Mouse (Mus musculus): ENCODE measurements around the gene Ifitm2. TPM values are rescaled to one million over a fixed set of nuclear protein-coding genes. Genes with fewer than 3 reads are reported as not detected.

Gene Ifitm2
- polyA plus RNA-seq (2012; ENCODE audit: low replicate concordance) = 17.6 and 125 TPM in 2 replicates

DNA sequence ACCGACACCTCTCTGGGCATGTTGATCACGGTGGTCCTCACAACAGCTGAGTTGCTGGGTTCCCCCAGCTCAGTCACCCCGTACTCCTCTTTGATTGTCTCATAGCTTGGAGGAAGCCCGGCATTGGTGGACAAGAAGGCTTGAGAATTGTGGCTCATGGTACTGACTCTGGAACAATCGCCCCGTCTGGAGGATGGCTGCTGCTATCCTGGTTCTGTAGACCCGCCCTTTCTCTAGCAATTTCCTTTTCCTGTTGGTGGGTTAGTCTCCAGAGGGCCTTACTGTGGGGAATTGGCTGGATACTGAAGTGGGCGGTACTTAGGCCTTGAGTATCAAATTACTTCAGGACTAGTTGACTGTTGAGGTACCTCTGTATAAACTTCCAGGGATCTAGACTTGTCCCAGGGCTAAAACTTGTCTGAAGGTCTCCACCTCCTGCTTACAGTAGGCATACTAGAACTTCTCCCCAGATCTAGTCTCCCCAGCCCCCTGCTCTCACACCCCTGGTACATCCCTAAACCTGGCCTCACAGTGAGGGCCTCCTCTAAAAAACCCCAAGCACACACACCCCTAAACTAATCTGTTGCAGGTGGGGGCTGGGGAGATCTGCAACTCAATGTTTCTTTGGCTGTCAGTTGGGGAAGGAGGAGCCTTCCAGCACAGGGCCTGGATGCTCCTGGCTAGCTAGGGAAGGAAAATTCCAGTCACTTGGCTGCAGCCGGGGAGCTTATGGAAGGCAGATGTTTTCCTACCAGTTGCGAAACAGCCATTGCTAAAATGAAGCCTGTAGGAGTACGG lies at the start of gene Ifitm2, which contains the start of gene Gm45717:
Ifitm2 (minus strand) TSS at position 230 of the 798 bp plus-strand sequence.
Gm45717 (minus strand) TSS at position 180 of the 798 bp plus-strand sequence.

DNA sequence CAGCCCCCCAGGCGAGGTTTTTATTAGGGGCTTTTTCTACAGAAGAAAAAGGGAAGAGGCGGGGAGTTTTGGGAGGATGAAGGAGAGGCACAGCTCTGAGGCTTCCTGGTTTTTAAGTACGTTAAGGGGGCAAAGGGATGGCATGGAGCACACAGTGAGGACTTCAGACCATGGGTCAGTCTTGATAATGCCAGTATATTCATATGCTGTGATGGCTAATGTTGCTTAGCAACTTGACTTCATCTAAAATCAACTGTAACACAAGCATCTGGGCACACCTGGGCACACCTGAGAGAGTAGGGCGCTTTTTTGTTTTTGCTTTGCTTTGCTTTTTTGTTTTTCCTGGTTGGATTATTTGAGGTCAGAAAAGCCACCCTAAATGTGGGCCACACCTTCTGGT lies 11.1 kb upstream of the Ifitm2 start, which contains the start of gene Ifitm1:
Ifitm1 (plus strand) TSS at position 301 of the 400 bp plus-strand sequence.

DNA sequence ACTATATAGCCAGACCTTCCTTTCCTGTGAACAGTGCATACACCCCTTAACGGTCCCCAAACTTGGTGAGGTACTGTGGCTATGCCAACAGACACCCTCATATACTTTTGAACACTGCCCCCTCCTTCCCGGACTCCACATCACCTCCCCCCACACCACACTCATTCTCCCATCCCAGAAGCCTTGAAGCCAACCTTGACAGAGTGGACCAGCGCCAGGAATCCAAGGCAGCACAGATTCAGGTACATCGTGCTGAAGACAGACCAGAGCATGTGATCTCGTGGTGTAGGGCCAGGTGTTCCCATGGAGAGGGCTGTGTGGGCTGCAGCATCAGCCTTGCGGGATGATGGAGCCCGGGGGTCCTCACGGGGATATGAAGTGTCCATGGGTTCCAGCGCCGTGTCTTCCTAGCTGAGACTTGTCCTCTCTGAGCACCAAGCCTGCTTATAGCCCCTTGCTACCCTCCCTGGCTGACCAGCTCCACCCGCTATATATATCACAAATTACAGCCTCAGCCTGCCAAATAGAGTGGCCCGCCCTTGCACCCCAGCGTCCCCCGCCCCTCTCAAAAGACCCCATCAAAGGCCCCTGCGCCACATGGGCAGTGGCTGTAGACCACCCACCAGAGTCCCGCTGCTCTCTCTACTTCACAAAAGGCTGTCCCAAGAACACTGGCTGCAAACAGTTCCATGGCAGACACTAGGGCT lies 5.8 kb downstream of the Ifitm2 start, which contains the start of gene Ifitm5:
Ifitm5 (minus strand) TSS at position 468 of the 707 bp plus-strand sequence.

DNA sequence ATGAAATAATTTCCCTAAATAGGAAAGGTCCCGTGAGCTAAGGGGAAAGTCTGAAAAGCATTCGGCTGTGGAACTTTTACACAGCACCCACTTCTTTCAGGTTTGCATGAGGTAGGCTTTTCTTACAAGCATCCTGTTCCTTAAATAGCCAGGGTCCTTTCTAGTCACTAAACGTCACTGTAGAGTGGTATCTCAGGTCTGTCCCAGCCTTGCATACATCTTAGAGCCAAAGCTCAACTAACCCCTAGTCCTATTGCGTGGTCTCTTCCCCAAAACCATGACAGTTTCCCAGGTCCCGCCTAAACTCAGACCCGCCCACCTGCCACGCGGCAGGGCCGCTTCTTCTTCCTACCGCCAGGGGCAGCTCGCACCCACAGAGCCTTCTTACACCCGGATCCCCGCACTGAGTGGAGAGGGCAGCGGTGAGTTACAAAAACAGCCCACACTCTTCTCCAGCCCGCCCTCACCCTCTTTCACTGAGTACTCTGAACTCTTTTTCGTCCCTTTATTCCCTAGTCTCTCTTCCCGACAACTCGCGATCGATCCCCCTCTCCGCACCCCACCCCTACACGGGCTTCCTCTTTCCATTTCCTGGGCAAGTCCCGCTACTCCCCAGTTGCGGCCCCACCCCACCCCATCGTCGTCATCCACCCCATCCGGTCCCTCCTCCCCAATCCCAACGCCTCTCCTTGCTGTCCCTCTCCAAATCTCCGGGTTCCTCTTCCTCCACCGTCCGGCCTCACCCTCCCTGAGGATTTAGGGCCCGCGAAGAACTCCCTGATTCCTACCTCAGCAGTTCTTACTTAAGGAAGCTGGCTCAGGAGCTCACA lies 14.3 kb downstream of the Ifitm2 start, which contains the start of gene Pgghg:
Pgghg (plus strand) TSS at position 170 of the 830 bp plus-strand sequence.

DNA sequence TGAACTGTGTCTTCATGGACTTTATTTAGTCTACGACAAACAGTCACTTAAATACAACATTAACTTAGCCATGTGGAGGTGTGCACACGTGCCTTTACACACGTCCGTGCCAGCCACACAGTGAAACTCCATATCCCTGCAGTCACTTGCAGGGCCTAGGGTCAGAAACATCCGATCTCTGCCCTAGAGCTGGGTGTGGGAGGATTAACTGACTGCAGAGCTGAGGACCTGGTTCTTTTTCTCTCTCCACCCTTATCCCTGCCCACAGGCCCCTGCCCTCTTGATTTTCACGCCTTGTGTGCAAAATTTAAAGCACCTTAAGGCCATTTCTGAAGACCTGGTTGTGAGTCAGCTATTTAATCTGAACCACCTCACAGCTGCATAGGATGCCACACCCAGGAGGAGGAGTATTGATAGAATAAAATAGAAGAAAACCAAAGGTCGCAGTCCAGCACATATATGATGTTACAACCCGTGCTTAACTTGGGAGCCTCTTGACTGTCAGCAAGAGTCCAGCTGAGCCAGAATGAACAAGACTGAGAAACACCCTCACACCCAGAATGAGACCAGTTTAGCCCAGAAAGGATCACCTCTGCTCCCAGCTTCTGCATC lies 35.3 kb downstream of the Ifitm2 start, which contains the start of gene Nlrp6:
Nlrp6 (plus strand) TSS at position 485 of the 612 bp plus-strand sequence.

Other genes starting within 250 kb of the Ifitm2 start
- not detected in 2 replicates for gene Cyp2e1, start 192.2 kb downstream of the Ifitm2 start, polyA plus RNA-seq (2012; ENCODE audit: low replicate concordance)
- 0.18 TPM in 1 of 2 replicates, not detected in the other for gene Syce1, start 168.1 kb downstream of the Ifitm2 start, polyA plus RNA-seq (2012; ENCODE audit: low replicate concordance)
- gene Zfp941, start 133.8 kb downstream of the Ifitm2 start, polyA plus RNA-seq (2012; ENCODE audit: low replicate concordance) = not detected in 2 replicates
- not detected in 2 replicates for gene Urah, start 121.0 kb downstream of the Ifitm2 start, polyA plus RNA-seq (2012; ENCODE audit: low replicate concordance)
- not detected in 2 replicates for gene Scgb1c1, start 110.4 kb downstream of the Ifitm2 start, polyA plus RNA-seq (2012; ENCODE audit: low replicate concordance)
- gene Odf3, start 108.2 kb downstream of the Ifitm2 start, polyA plus RNA-seq (2012; ENCODE audit: low replicate concordance) = not detected in 2 replicates
- gene Gm45785, start 99.7 kb downstream of the Ifitm2 start, polyA plus RNA-seq (2012; ENCODE audit: low replicate concordance) = not detected in 2 replicates
- gene Ric8a, start 99.0 kb downstream of the Ifitm2 start, polyA plus RNA-seq (2012; ENCODE audit: low replicate concordance) = 84.4 and 159 TPM in 2 replicates
- 5.3 and 13.3 TPM in 2 replicates for gene Bet1l, start 98.4 kb downstream of the Ifitm2 start, polyA plus RNA-seq (2012; ENCODE audit: low replicate concordance)
- gene Psmd13, start 74.0 kb downstream of the Ifitm2 start, polyA plus RNA-seq (2012; ENCODE audit: low replicate concordance) = 14.0 and 45.3 TPM in 2 replicates
- gene Sirt3, start 73.7 kb downstream of the Ifitm2 start, polyA plus RNA-seq (2012; ENCODE audit: low replicate concordance) = 25.2 and 43.6 TPM in 2 replicates
- not detected in 2 replicates for gene Cox8b, start 55.5 kb downstream of the Ifitm2 start, polyA plus RNA-seq (2012; ENCODE audit: low replicate concordance)
- 0.27 TPM in 1 of 2 replicates, not detected in the other for gene Nlrp6, start 35.1 kb downstream of the Ifitm2 start, polyA plus RNA-seq (2012; ENCODE audit: low replicate concordance)
- gene Pgghg, start 14.6 kb downstream of the Ifitm2 start, polyA plus RNA-seq (2012; ENCODE audit: low replicate concordance) = 14.9 and 15.1 TPM in 2 replicates
- not detected in 2 replicates for gene Ifitm5, start 5.7 kb downstream of the Ifitm2 start, polyA plus RNA-seq (2012; ENCODE audit: low replicate concordance)
- not detected in 2 replicates for gene Gm45717, start 50 bp downstream of the Ifitm2 start, polyA plus RNA-seq (2012; ENCODE audit: low replicate concordance)
- 8.5 TPM in 2 replicates for gene Ifitm1, start 11.2 kb upstream of the Ifitm2 start, polyA plus RNA-seq (2012; ENCODE audit: low replicate concordance)
- gene Ifitm3, start 54.8 kb upstream of the Ifitm2 start, polyA plus RNA-seq (2012; ENCODE audit: low replicate concordance) = 25.7 and 51.0 TPM in 2 replicates
- gene Ifitm6, start 61.9 kb upstream of the Ifitm2 start, polyA plus RNA-seq (2012; ENCODE audit: low replicate concordance) = 4.0 and 4.9 TPM in 2 replicates
- gene Gm17387, start 73.1 kb upstream of the Ifitm2 start, polyA plus RNA-seq (2012; ENCODE audit: low replicate concordance) = not detected in 2 replicates
- gene B4galnt4, start 105.1 kb upstream of the Ifitm2 start, polyA plus RNA-seq (2012; ENCODE audit: low replicate concordance) = 3.7 and 11.5 TPM in 2 replicates
- 30.0 and 50.9 TPM in 2 replicates for gene Pkp3, start 122.2 kb upstream of the Ifitm2 start, polyA plus RNA-seq (2012; ENCODE audit: low replicate concordance)
- 44.4 and 49.0 TPM in 2 replicates for gene Sigirr, start 144.6 kb upstream of the Ifitm2 start, polyA plus RNA-seq (2012; ENCODE audit: low replicate concordance)
- not detected in 2 replicates for gene Ano9, start 161.8 kb upstream of the Ifitm2 start, polyA plus RNA-seq (2012; ENCODE audit: low replicate concordance)
- 25.5 and 46.6 TPM in 2 replicates for gene Ptdss2, start 166.4 kb upstream of the Ifitm2 start, polyA plus RNA-seq (2012; ENCODE audit: low replicate concordance)
- gene Rnh1, start 216.9 kb upstream of the Ifitm2 start, polyA plus RNA-seq (2012; ENCODE audit: low replicate concordance) = 9.0 and 40.5 TPM in 2 replicates
- 32.3 and 36.1 TPM in 2 replicates for gene Hras, start 238.0 kb upstream of the Ifitm2 start, polyA plus RNA-seq (2012; ENCODE audit: low replicate concordance)
- 13.6 and 20.7 TPM in 2 replicates for gene Lrrc56, start 238.2 kb upstream of the Ifitm2 start, polyA plus RNA-seq (2012; ENCODE audit: low replicate concordance)